Mouse (Mus musculus): ENCODE data around the gene Neu2.

GRCm38 (mm10) chr1:87505524-87505923 lies 4.2 kb upstream of the Neu2 start:
- TF ChIP-seq CTCF (IDR thresholded peaks at IDR 0.05; ENCODE audit: low read depth) (no peak), EP300 (optimal IDR thresholded peaks at IDR 0.05) (no peak)

Measured in stomach, postnatal 0 days (tissue).